Comparison of ENCODE assay signal across 8 mouse cellular contexts in the genomic region with DNA sequence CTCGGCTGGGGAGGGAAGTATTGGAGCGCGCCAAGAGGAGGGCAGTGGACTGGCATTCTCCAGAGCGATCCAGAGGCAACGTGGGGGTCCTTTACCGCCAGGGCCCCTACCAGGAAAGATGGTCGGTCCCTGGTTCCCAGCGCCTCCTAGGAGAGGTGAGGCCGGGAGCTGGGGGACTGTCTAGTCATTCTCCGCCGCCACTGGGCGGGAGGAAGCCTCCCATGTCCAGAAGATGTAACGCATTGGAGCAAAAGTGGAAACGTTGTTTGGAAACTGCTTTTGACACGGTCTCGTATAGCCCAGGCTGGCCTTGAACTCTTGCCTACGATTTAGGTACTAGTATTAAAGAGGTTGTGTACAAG. TPM values are rescaled to one million over a fixed set of nuclear protein-coding genes. Genes with fewer than 3 reads are reported as not detected.
DNase-seq lines count a peak whose midpoint lies in the region; ATAC-seq and TF ChIP-seq lines count a peak whose summit lies in the region.

No protein-coding gene starts in this region.

- H3K4me3 ChIP-seq in heart, embryonic 13.5 days, result peak overlapping the region; percentile 67
- peak overlapping the region; percentile 72 to 88 for H3K4me3 ChIP-seq in MEL (ENCODE audit: control insufficient read depth in 1 of 2, insufficient read depth in 1 of 2, low read depth in 2 of 2, low read length in 2 of 2)
- H3K4me3 ChIP-seq in hindbrain, embryonic 13.5 days, result peak overlapping the region; percentile 59
- peak overlapping the region; percentile 63 for H3K4me3 ChIP-seq in midbrain, embryonic 12.5 days

- H3K36me3 ChIP-seq in heart, embryonic 13.5 days, result peaks cover 5% of the 10 kb centered on the region; the same call in 1 of the 2 replicates
- peaks cover 0 to 22% of the 10 kb centered on the region in 2 experiments; a peak in 2 of 4 replicates for H3K36me3 ChIP-seq in MEL (ENCODE audit: control insufficient read depth in 1 of 2, insufficient read depth in 2 of 2, low read length in 2 of 2)
- peaks cover 3% of the 10 kb centered on the region; the same call in 1 of the 2 replicates for H3K36me3 ChIP-seq in hindbrain, embryonic 13.5 days
- H3K36me3 ChIP-seq in midbrain, embryonic 12.5 days, result peaks cover 8% of the 10 kb centered on the region; the same call in 1 of the 2 replicates

- TF ChIP-seq CTCF in MEL (IDR thresholded peaks at IDR 0.05 in 2 of 3, conservative IDR thresholded peaks at IDR 0.05 in 1 of 3; ENCODE audit: control insufficient read depth in 1 of 3, insufficient read depth in 1 of 3, low read depth in 2 of 3, low read length in 3 of 3, poor library complexity in 1 of 3, severe bottlenecking in 1 of 3), result no peak

- H3K27ac ChIP-seq in heart, embryonic 13.5 days (replicated peaks), result peak overlapping the region; percentile 81
- H3K27ac ChIP-seq in MEL (ENCODE audit: control insufficient read depth, low read depth, low read length), result peak overlapping the region; percentile 56
- peak overlapping the region; percentile 55 for H3K27ac ChIP-seq in hindbrain, embryonic 13.5 days
- peak overlapping the region; percentile 44 for H3K27ac ChIP-seq in midbrain, embryonic 12.5 days (replicated peaks)

- TF ChIP-seq RAD21 in MEL (IDR thresholded peaks at IDR 0.05; ENCODE audit: low read depth, low read length), result no peak

- H3K4me1 ChIP-seq in heart, embryonic 13.5 days, result peaks cover 41% of the 10 kb centered on the region
- peaks cover 3 to 23% of the 10 kb centered on the region in 2 experiments; a peak in 3 of 4 replicates for H3K4me1 ChIP-seq in MEL (ENCODE audit: control insufficient read depth in 1 of 2, insufficient read depth in 2 of 2, low read length in 2 of 2)
- 0 out of 2 replicates have a peak, but pooled peaks cover 6% of the 10 kb centered on the region for H3K4me1 ChIP-seq in hindbrain, embryonic 13.5 days (replicated peaks)
- H3K4me1 ChIP-seq in midbrain, embryonic 12.5 days, result 0 out of 2 replicates have a peak, but pooled peaks cover 4% of the 10 kb centered on the region

- H3K27me3 ChIP-seq in heart, embryonic 13.5 days (replicated peaks), result no peaks in the 10 kb centered on the region
- no peaks in the 10 kb centered on the region for H3K27me3 ChIP-seq in MEL (ENCODE audit: control insufficient read depth in 1 of 2, insufficient read depth in 2 of 2, low read length in 2 of 2)
- H3K27me3 ChIP-seq in hindbrain, embryonic 13.5 days, result 0 out of 2 replicates have a peak, but pooled peaks cover 4% of the 10 kb centered on the region
- peaks cover 8% of the 10 kb centered on the region for H3K27me3 ChIP-seq in midbrain, embryonic 12.5 days

- peaks cover 4% of the 10 kb centered on the region for H3K79me2 ChIP-seq in MEL (ENCODE audit: control insufficient read depth, insufficient read depth, low read length, poor library complexity)

- no peak for TF ChIP-seq EP300 in MEL (IDR thresholded peaks at IDR 0.05; ENCODE audit: low read depth in 1 of 2, low read length in 2 of 2)

- no peak for DNase-seq in heart, adult 8-10 months (ENCODE audit: low spot score)
- no peak for DNase-seq in MEL (ENCODE audit: low read depth, low spot score)
- DNase-seq in urinary bladder, adult 2 months (ENCODE audit: low spot score), result no peak
- no peak for DNase-seq in cerebellum, adult 8-10 months
- no peak for DNase-seq in kidney, adult 18-20 months

- peak overlapping the region; percentile 76 for H3K4me2 ChIP-seq in heart, embryonic 13.5 days
- H3K4me2 ChIP-seq in hindbrain, embryonic 13.5 days, result peak overlapping the region; percentile 65
- peak overlapping the region; percentile 64 for H3K4me2 ChIP-seq in midbrain, embryonic 12.5 days (replicated peaks)

- no peak for TF ChIP-seq POLR2A in MEL (IDR thresholded peaks at IDR 0.05; ENCODE audit: control insufficient read depth in 1 of 2, insufficient read depth in 1 of 2, low read depth in 1 of 2, low read length in 2 of 2, poor library complexity in 1 of 2)

- no peaks in the 10 kb centered on the region for H3K9me3 ChIP-seq in heart, embryonic 13.5 days
- no peaks in the 10 kb centered on the region for H3K9me3 ChIP-seq in MEL (replicated peaks; ENCODE audit: insufficient read depth, low read length)
- no peaks in the 10 kb centered on the region for H3K9me3 ChIP-seq in hindbrain, embryonic 13.5 days
- H3K9me3 ChIP-seq in midbrain, embryonic 12.5 days, result no peaks in the 10 kb centered on the region

- WGBS in heart, embryonic 13.5 days, result 3% methylated on average over 17 of the region's 17 CpGs
- 2% methylated on average over 17 of the region's 17 CpGs for WGBS in hindbrain, embryonic 13.5 days
- WGBS in midbrain, embryonic 12.5 days, result 2% methylated on average over 17 of the region's 17 CpGs

- H3K9ac ChIP-seq in heart, embryonic 13.5 days, result peak overlapping the region; percentile 79
- peak overlapping the region; percentile 90 for H3K9ac ChIP-seq in MEL (ENCODE audit: control insufficient read depth, low read depth, low read length, poor library complexity, severe bottlenecking)
- peak overlapping the region; percentile 72 for H3K9ac ChIP-seq in hindbrain, embryonic 13.5 days
- peak overlapping the region; percentile 61 for H3K9ac ChIP-seq in midbrain, embryonic 12.5 days (replicated peaks)

- 0 out of 2 replicates have a peak, but pooled peaks have one; percentile 1 for ATAC-seq in heart, embryonic 13.5 days (ENCODE audit: extremely low read depth, insufficient number of reproducible peaks, low FRiP score, low TSS enrichment)
- no peak for ATAC-seq in hindbrain, embryonic 13.5 days (ENCODE audit: low FRiP score)
- no peak for ATAC-seq in midbrain, embryonic 12.5 days (ENCODE audit: low FRiP score, low read depth)

TF ChIP-seq in MEL, 35 proteins besides CTCF, POLR2A, EP300 and RAD21:
- TF ChIP-seq MAZ (IDR thresholded peaks at IDR 0.05; ENCODE audit: low read depth, low read length), result no peak
- TF ChIP-seq TBP (IDR thresholded peaks at IDR 0.05; ENCODE audit: low read depth, low read length), result 0 out of 2 replicates have a peak, but pooled peaks have one; percentile 22
TF ChIP-seq in MEL: peak in this region for 1.

RNA-seq across cellular contexts. Expression of a gene that starts 0.5 kb away (rescaled TPM):
- 29.4 and 33.8 TPM in 2 replicates for polyA plus RNA-seq in heart, embryonic 13.5 days (2015; fragmentation: Nextera tagmentation; extraction: Ambion mirVana)
- 10 to 100 TPM; 13.7 to 17.8 (median 16.3) TPM for total RNA-seq in heart, adult 8-10 months (2022)
- 26.4 and 29.0 TPM in 2 replicates for total RNA-seq in MEL (2012; rRNA removed)
- polyA plus RNA-seq in MEL (2012; ENCODE audit: insufficient read depth in 1 of 2, insufficient read length in 2 of 2, low read depth in 1 of 2, low replicate concordance in 2 of 2, missing spikeins in 1 of 2), result 10 to 100 TPM in 1 of 2 experiments, not detected in 1; 34.0 TPM
- polyA plus RNA-seq in hindbrain, embryonic 13.5 days (2015; fragmentation: Nextera tagmentation; extraction: Ambion mirVana), result 15.5 TPM in 2 replicates
- 19.1 and 19.5 TPM in 2 replicates for polyA plus RNA-seq in midbrain, embryonic 12.5 days (2016; fragmentation: Nextera tagmentation; extraction: Ambion mirVana)
- polyA plus RNA-seq in urinary bladder, adult 2 months (2012; rRNA removed), result 27.0 and 30.8 TPM in 2 replicates

RNA-seq across cellular contexts. Expression of a gene that starts 0.6 kb away (rescaled TPM):
- polyA plus RNA-seq in heart, embryonic 13.5 days (2015; fragmentation: Nextera tagmentation; extraction: Ambion mirVana), result 30.2 and 30.6 TPM in 2 replicates
- total RNA-seq in heart, adult 8-10 months (2022), result 10 to 100 TPM; 21.3 to 28.7 (median 22.7) TPM
- 2.6 and 2.7 TPM in 2 replicates for total RNA-seq in MEL (2012; rRNA removed)
- 1 to 10 TPM in 1 of 2 experiments, not detected in 1; 3.4 TPM for polyA plus RNA-seq in MEL (2012; ENCODE audit: insufficient read depth in 1 of 2, insufficient read length in 2 of 2, low read depth in 1 of 2, low replicate concordance in 2 of 2, missing spikeins in 1 of 2)
- 22.6 and 25.6 TPM in 2 replicates for polyA plus RNA-seq in hindbrain, embryonic 13.5 days (2015; fragmentation: Nextera tagmentation; extraction: Ambion mirVana)
- polyA plus RNA-seq in midbrain, embryonic 12.5 days (2016; fragmentation: Nextera tagmentation; extraction: Ambion mirVana), result 38.1 and 40.2 TPM in 2 replicates
- polyA plus RNA-seq in urinary bladder, adult 2 months (2012; rRNA removed), result 40.5 and 42.3 TPM in 2 replicates

RNA-seq across cellular contexts. Expression of a gene that starts 19.7 kb away (rescaled TPM):
- polyA plus RNA-seq in heart, embryonic 13.5 days (2015; fragmentation: Nextera tagmentation; extraction: Ambion mirVana), result 0.09 and 0.12 TPM in 2 replicates
- not detected for total RNA-seq in heart, adult 8-10 months (2022)
- total RNA-seq in MEL (2012; rRNA removed), result 0.10 TPM in 1 of 2 replicates, not detected in the other
- polyA plus RNA-seq in MEL (2012; ENCODE audit: insufficient read depth in 1 of 2, insufficient read length in 2 of 2, low read depth in 1 of 2, low replicate concordance in 2 of 2, missing spikeins in 1 of 2), result under 1 TPM in 1 of 2 experiments, not detected in 1; 0.39 TPM
- 0.16 and 1.00 TPM in 2 replicates for polyA plus RNA-seq in hindbrain, embryonic 13.5 days (2015; fragmentation: Nextera tagmentation; extraction: Ambion mirVana)
- polyA plus RNA-seq in midbrain, embryonic 12.5 days (2016; fragmentation: Nextera tagmentation; extraction: Ambion mirVana), result not detected in 2 replicates
- polyA plus RNA-seq in urinary bladder, adult 2 months (2012; rRNA removed), result 14.3 and 18.2 TPM in 2 replicates

RNA-seq across cellular contexts. Expression of a gene that starts 27.5 kb away (rescaled TPM):
- not detected in 2 replicates for polyA plus RNA-seq in heart, embryonic 13.5 days (2015; fragmentation: Nextera tagmentation; extraction: Ambion mirVana)
- not detected for total RNA-seq in heart, adult 8-10 months (2022)
- total RNA-seq in MEL (2012; rRNA removed), result not detected in 2 replicates
- polyA plus RNA-seq in MEL (2012; ENCODE audit: insufficient read depth in 1 of 2, insufficient read length in 2 of 2, low read depth in 1 of 2, low replicate concordance in 2 of 2, missing spikeins in 1 of 2), result not detected
- 0.42 TPM in 1 of 2 replicates, not detected in the other for polyA plus RNA-seq in hindbrain, embryonic 13.5 days (2015; fragmentation: Nextera tagmentation; extraction: Ambion mirVana)
- not detected in 2 replicates for polyA plus RNA-seq in midbrain, embryonic 12.5 days (2016; fragmentation: Nextera tagmentation; extraction: Ambion mirVana)
- 0.15 and 0.17 TPM in 2 replicates for polyA plus RNA-seq in urinary bladder, adult 2 months (2012; rRNA removed)

RNA-seq across cellular contexts. Expression of a gene that starts 48.7 kb away (rescaled TPM):
- 53.9 and 56.6 TPM in 2 replicates for polyA plus RNA-seq in heart, embryonic 13.5 days (2015; fragmentation: Nextera tagmentation; extraction: Ambion mirVana)
- total RNA-seq in heart, adult 8-10 months (2022), result 10 to 100 TPM; 30.1 to 35.1 (median 31.0) TPM
- total RNA-seq in MEL (2012; rRNA removed), result 25.1 and 30.6 TPM in 2 replicates
- polyA plus RNA-seq in MEL (2012; ENCODE audit: insufficient read depth in 1 of 2, insufficient read length in 2 of 2, low read depth in 1 of 2, low replicate concordance in 2 of 2, missing spikeins in 1 of 2), result 10 to 100 TPM in 1 of 2 experiments, not detected in 1; 26.4 TPM
- 110 and 113 TPM in 2 replicates for polyA plus RNA-seq in hindbrain, embryonic 13.5 days (2015; fragmentation: Nextera tagmentation; extraction: Ambion mirVana)
- polyA plus RNA-seq in midbrain, embryonic 12.5 days (2016; fragmentation: Nextera tagmentation; extraction: Ambion mirVana), result 62.3 and 64.5 TPM in 2 replicates
- 44.5 and 52.9 TPM in 2 replicates for polyA plus RNA-seq in urinary bladder, adult 2 months (2012; rRNA removed)
